Mouse (Mus musculus) activated CD4-positive, CD25-positive, alpha-beta regulatory T cell (primary cell): ENCODE results near the gene Adgrf4. TPM values are rescaled to one million over a fixed set of nuclear protein-coding genes. Genes with fewer than 3 reads are reported as not detected.

Experiments
- polyA plus RNA-seq, 2 experiments: library from polyadenylated mRNA; unstranded; fragments of 100-300 nt; shearing (Covaris generic); gene quantifications; one replicate each; pipeline ENCODE4 v1.2.1; 2017

Adgrf4 gene
- polyA plus RNA-seq: under 1 TPM in 1 of 2 experiments, not detected in 1; 0.06 TPM

GRCm38 (mm10) chr17:42692136-42692535 lies at the start of gene Adgrf4:
Adgrf4 (minus strand) TSS chr17:42692284.

DNA sequence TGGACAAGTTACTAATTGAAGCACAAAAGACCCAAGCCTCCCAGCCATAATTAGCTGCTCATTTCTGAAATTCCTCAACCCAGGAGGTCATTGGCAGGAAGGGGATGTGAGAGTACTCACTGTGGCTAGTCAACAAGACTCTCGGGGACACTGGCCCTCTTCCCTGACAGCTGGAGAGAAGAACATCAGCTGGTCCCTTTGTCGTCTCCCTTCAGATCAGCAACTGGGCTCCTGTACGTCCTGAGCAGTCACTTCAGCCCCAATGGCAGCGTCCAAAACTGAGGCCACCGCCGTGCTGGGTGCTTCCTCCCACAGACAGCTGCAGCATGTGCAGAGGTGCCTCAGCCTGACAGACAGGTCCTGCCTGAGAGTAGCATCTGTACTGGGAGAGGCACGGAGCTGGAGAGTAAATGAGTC lies 49.7 kb upstream of the Adgrf4 start, which contains the start of gene Adgrf2:
Gene Adgrf2, minus strand, starts transcription at position 379 of the 417 bp plus-strand sequence.

GRCm38 (mm10) chr17:42611295-42611694 lies 80.8 kb downstream of the Adgrf4 start, which contains the start of gene Opn5:
Opn5 (minus strand) TSS chr17:42611395.

Other genes with a start within 250 kb of the Adgrf4 start
- gene Opn5, start 80.9 kb downstream of the Adgrf4 start, polyA plus RNA-seq: not detected
- under 1 TPM in 1 of 2 experiments, not detected in 1; 0.06 TPM for gene Adgrf2, start 49.9 kb upstream of the Adgrf4 start, polyA plus RNA-seq
- gene Cd2ap, start 184.4 kb upstream of the Adgrf4 start, polyA plus RNA-seq: 10 to 100 TPM; 10.9 to 20.1 TPM